Mouse (Mus musculus) heart, embryonic 10.5 days (tissue): ENCODE measurements around the gene Ccdc182. TPM values are rescaled to one million over a fixed set of nuclear protein-coding genes. Genes with fewer than 3 reads are reported as not detected.
A peak's percentile ranks its signal among the peaks of the same experiment; 100 is the strongest.

Experiments
- DNase-seq: peaks from one replicate; pipeline ENCODE4 v3.0.0-alpha.2; 2017; ENCODE audit warnings: low spot score
- H3K27ac ChIP-seq: fragments of 300-500 bp; sonication (generic); 2 replicates; pipeline ENCODE4 v1.5.1; 2016; ENCODE audit warnings: mild to moderate bottlenecking
- H3K27me3 ChIP-seq: fragments of 300-500 bp; sonication (generic); 2 replicates; pipeline ENCODE4 v1.6.1; 2016; ENCODE audit warnings: mild to moderate bottlenecking; ENCODE audit not compliant: poor library complexity, insufficient read depth, severe bottlenecking
- H3K36me3 ChIP-seq: fragments of 300-500 bp; sonication (generic); 2 replicates; pipeline ENCODE4 v1.6.1; 2016; ENCODE audit warnings: mild to moderate bottlenecking, moderate library complexity
- H3K4me1 ChIP-seq: fragments of 300-500 bp; sonication (generic); 2 replicates; pipeline ENCODE4 v1.6.1; 2016; ENCODE audit warnings: mild to moderate bottlenecking
- H3K4me3 ChIP-seq: fragments of 300-500 bp; sonication (generic); 2 replicates; pipeline ENCODE4 v1.5.1; 2016; ENCODE audit warnings: mild to moderate bottlenecking, moderate library complexity
- H3K9me3 ChIP-seq: fragments of 300-500 bp; sonication (generic); 2 replicates; pipeline ENCODE4 v1.6.1; 2016; ENCODE audit warnings: mild to moderate bottlenecking, moderate library complexity
- WGBS: fragments of 180-500 bp; shearing (Covaris S2); methylation state at CpG from one replicate; pipeline ENCODE4 v1.1.7; 2016; 5-methylcytosine and 5-hydroxymethylcytosine counted together
- polyA plus RNA-seq: library from polyadenylated mRNA; unstranded; fragments of >200 nt; fragmentation: Nextera tagmentation; extraction: Ambion mirVana; gene quantifications from 2 replicates; pipeline ENCODE4 v1.2.1, GENCODE M21; 2016

Gene Ccdc182
- polyA plus RNA-seq = 0.18 TPM in 1 of 2 replicates, not detected in the other

- H3K4me3 ChIP-seq = peak within 1 kb of the TSS; percentile 49
- no peak for DNase-seq
- peak within 1 kb of the TSS; percentile 83 for H3K27ac ChIP-seq
- no peaks in the 10 kb centered on the region for H3K9me3 ChIP-seq
- WGBS = 42% methylated on average over 20 of the region's 20 CpGs
- peaks cover 74% of the 10 kb centered on the region for H3K4me1 ChIP-seq
- no peaks in the 10 kb centered on the region for H3K36me3 ChIP-seq
- no peaks in the 10 kb centered on the region for H3K27me3 ChIP-seq
Measured at GRCm38 (mm10) chr11:88293631-88294393, at the start of gene Ccdc182. Ccdc182 (plus strand) TSS chr11:88294058.

GRCm38 (mm10) chr11:88245581-88246170, 48.2 kb upstream of the Ccdc182 start:
- no peak overlapping the region for H3K4me3 ChIP-seq
- no peaks in the 10 kb centered on the region for H3K36me3 ChIP-seq
- 86% methylated on average over 14 of the region's 14 CpGs for WGBS
- DNase-seq = no peak
- no peak overlapping the region for H3K27ac ChIP-seq
- H3K4me1 ChIP-seq = peaks cover 44% of the 10 kb centered on the region
- H3K27me3 ChIP-seq = no peaks in the 10 kb centered on the region
- no peaks in the 10 kb centered on the region for H3K9me3 ChIP-seq

GRCm38 (mm10) chr11:88248636-88249035, 45.2 kb upstream of the Ccdc182 start:
- DNase-seq = no peak
- Histone ChIP-seq H3K9me3 (no peaks in the 10 kb centered on the region), H3K27ac (no peak overlapping the region), H3K36me3 (no peaks in the 10 kb centered on the region), H3K4me1 (peaks cover 59% of the 10 kb centered on the region), H3K27me3 (no peaks in the 10 kb centered on the region), H3K4me3 (no peak overlapping the region)
- WGBS = 68% methylated on average over 5 of the region's 5 CpGs

- peak; percentile 87 for DNase-seq
- H3K27me3 ChIP-seq = no peaks in the 10 kb centered on the region
- no peak overlapping the region for H3K4me3 ChIP-seq
- H3K27ac ChIP-seq = peak overlapping the region; percentile 67
- H3K9me3 ChIP-seq = no peaks in the 10 kb centered on the region
- 62% methylated on average over 3 of the region's 3 CpGs for WGBS
- no peaks in the 10 kb centered on the region for H3K36me3 ChIP-seq
- H3K4me1 ChIP-seq = peaks cover 59% of the 10 kb centered on the region
Measured at GRCm38 (mm10) chr11:88250568-88250967, 43.3 kb upstream of the Ccdc182 start.

- peaks cover 59% of the 10 kb centered on the region for H3K4me1 ChIP-seq
- H3K4me3 ChIP-seq = no peak overlapping the region
- H3K9me3 ChIP-seq = no peaks in the 10 kb centered on the region
- no peaks in the 10 kb centered on the region for H3K27me3 ChIP-seq
- 73% methylated on average over 7 of the region's 7 CpGs for WGBS
- peak overlapping the region; percentile 67 for H3K27ac ChIP-seq
- no peak for DNase-seq
- no peaks in the 10 kb centered on the region for H3K36me3 ChIP-seq
Measured at GRCm38 (mm10) chr11:88251295-88251694, 42.6 kb upstream of the Ccdc182 start.

GRCm38 (mm10) chr11:88251972-88252766, 41.7 kb upstream of the Ccdc182 start:
- Histone ChIP-seq H3K36me3 (no peaks in the 10 kb centered on the region), H3K9me3 (no peaks in the 10 kb centered on the region), H3K4me1 (peaks cover 59% of the 10 kb centered on the region), H3K4me3 (peak overlapping the region; percentile 44), H3K27ac (peak overlapping the region; percentile 71; the same call in 1 of the 2 replicates), H3K27me3 (no peaks in the 10 kb centered on the region)
- 13% methylated on average over 22 of the region's 22 CpGs for WGBS
- DNase-seq = peak; percentile 93

- Histone ChIP-seq H3K27ac (peak overlapping the region; percentile 71), H3K9me3 (no peaks in the 10 kb centered on the region), H3K4me3 (no peak overlapping the region), H3K4me1 (peaks cover 56% of the 10 kb centered on the region), H3K27me3 (no peaks in the 10 kb centered on the region), H3K36me3 (no peaks in the 10 kb centered on the region)
- 17% methylated on average over 14 of the region's 18 CpGs for WGBS
- no peak for DNase-seq
Measured at GRCm38 (mm10) chr11:88252767-88253513, 40.9 kb upstream of the Ccdc182 start.

- peak overlapping the region; percentile 71; the same call in 1 of the 2 replicates for H3K27ac ChIP-seq
- 40% methylated on average over 7 of the region's 7 CpGs for WGBS
- no peak overlapping the region for H3K4me3 ChIP-seq
- H3K4me1 ChIP-seq = peaks cover 52% of the 10 kb centered on the region
- H3K27me3 ChIP-seq = no peaks in the 10 kb centered on the region
- no peak for DNase-seq
- no peaks in the 10 kb centered on the region for H3K36me3 ChIP-seq
- H3K9me3 ChIP-seq = no peaks in the 10 kb centered on the region; the same call in 1 of the 2 replicates
Measured at GRCm38 (mm10) chr11:88253514-88254167, 40.2 kb upstream of the Ccdc182 start.

- Histone ChIP-seq H3K27me3 (no peaks in the 10 kb centered on the region), H3K36me3 (no peaks in the 10 kb centered on the region), H3K9me3 (no peaks in the 10 kb centered on the region; the same call in 1 of the 2 replicates), H3K4me3 (no peak overlapping the region), H3K27ac (no peak overlapping the region), H3K4me1 (peaks cover 42% of the 10 kb centered on the region)
- no peak for DNase-seq
- WGBS = 83% methylated on average over 4 of the region's 4 CpGs
Measured at GRCm38 (mm10) chr11:88257700-88258099, 36.2 kb upstream of the Ccdc182 start.

- Histone ChIP-seq H3K4me3 (no peak overlapping the region), H3K9me3 (no peaks in the 10 kb centered on the region; the same call in 1 of the 2 replicates), H3K27ac (no peak overlapping the region), H3K36me3 (no peaks in the 10 kb centered on the region), H3K27me3 (no peaks in the 10 kb centered on the region), H3K4me1 (peaks cover 38% of the 10 kb centered on the region)
- DNase-seq = no peak
- 74% methylated on average over 4 of the region's 4 CpGs for WGBS
Measured at GRCm38 (mm10) chr11:88258212-88258611, 35.6 kb upstream of the Ccdc182 start.

- no peaks in the 10 kb centered on the region for H3K36me3 ChIP-seq
- 22% methylated on average over 7 of the region's 7 CpGs for WGBS
- H3K4me1 ChIP-seq = peaks cover 26% of the 10 kb centered on the region
- no peaks in the 10 kb centered on the region for H3K27me3 ChIP-seq
- H3K9me3 ChIP-seq = no peaks in the 10 kb centered on the region; the same call in 1 of the 2 replicates
- H3K27ac ChIP-seq = peak overlapping the region; percentile 60
- H3K4me3 ChIP-seq = no peak overlapping the region
- no peak for DNase-seq
Measured at GRCm38 (mm10) chr11:88260463-88260862, 33.4 kb upstream of the Ccdc182 start.

- WGBS = 85% methylated on average over 5 of the region's 5 CpGs
- Histone ChIP-seq H3K4me3 (no peak overlapping the region), H3K27ac (no peak overlapping the region), H3K36me3 (no peaks in the 10 kb centered on the region), H3K9me3 (no peaks in the 10 kb centered on the region), H3K27me3 (0 out of 2 replicates have a peak, but pooled peaks cover 3% of the 10 kb centered on the region), H3K4me1 (peaks cover 26% of the 10 kb centered on the region)
- no peak for DNase-seq
Measured at GRCm38 (mm10) chr11:88264889-88265288, 29.0 kb upstream of the Ccdc182 start.
